Mouse (Mus musculus) stomach, adult 2 months (tissue): Measurements from ENCODE around the gene Rwdd2a. TPM values are rescaled to one million over a fixed set of nuclear protein-coding genes. Genes with fewer than 3 reads are reported as not detected.

Experiments used
- polyA plus RNA-seq: library from polyadenylated mRNA; depleted of rRNA; stranded (reverse); fragments of >200 nt; gene quantifications from 2 replicates; pipeline ENCODE4 v1.2.3, GENCODE M21; 2012; rRNA removed

Rwdd2a gene
- polyA plus RNA-seq: 0.41 and 0.57 TPM in 2 replicates

DNA sequence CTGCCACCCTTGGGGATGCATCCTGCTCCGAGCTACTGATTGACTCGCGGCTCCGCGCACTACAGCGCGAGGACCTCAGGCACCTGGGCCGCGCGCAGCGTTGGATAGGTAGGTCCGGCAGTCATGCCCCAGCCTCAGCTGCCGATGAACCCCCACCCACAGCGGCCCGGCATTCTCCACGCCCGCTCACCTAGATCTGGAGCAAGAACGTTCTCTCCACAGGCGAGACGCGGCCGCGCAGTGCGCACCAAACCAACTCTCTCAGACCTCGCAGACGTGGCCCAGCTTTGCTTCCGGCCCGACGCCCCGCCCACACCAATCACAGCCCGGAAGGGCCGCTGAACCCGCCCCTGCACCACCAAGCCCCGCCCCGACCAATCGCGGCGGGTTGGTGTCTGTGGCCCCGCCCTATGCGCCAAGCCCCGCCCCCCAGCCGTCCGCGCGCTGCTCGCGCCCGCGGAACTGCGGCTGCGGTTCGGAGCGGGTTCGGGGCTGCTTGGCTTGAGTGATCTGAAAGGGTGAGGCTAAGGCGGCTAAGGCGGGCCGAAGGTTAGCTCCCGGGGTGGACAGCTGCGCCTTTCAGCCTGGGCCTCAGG lies at the start of gene Rwdd2a, which contains the start of gene Pgm3:
TSS of gene Rwdd2a (plus strand) at position 452 of the 596 bp plus-strand sequence.
TSS of gene Pgm3 (minus strand) at position 303 of the 596 bp plus-strand sequence.

Other genes starting within 250 kb of the Rwdd2a start
- gene Ube2cbp, start 107.0 kb upstream of the Rwdd2a start, polyA plus RNA-seq: 0.11 and 0.27 TPM in 2 replicates
- 1.1 and 2.0 TPM in 2 replicates for gene Dop1a, start 104.8 kb upstream of the Rwdd2a start, polyA plus RNA-seq
- gene Pgm3, start 149 bp upstream of the Rwdd2a start, polyA plus RNA-seq: 0.56 and 0.79 TPM in 2 replicates
- gene Me1, start 124.0 kb downstream of the Rwdd2a start, polyA plus RNA-seq: 37.7 and 42.2 TPM in 2 replicates
- gene Prss35, start 171.7 kb downstream of the Rwdd2a start, polyA plus RNA-seq: 0.04 TPM in 1 of 2 replicates, not detected in the other